Mouse (Mus musculus): Measurements from ENCODE around the gene Mrtfa. TPM values are rescaled to one million over a fixed set of nuclear protein-coding genes. Genes with fewer than 3 reads are reported as not detected.

The Mrtfa gene
- polyA plus RNA-seq, 1 experiment from 2014 or later, result 3.9 TPM

DNA sequence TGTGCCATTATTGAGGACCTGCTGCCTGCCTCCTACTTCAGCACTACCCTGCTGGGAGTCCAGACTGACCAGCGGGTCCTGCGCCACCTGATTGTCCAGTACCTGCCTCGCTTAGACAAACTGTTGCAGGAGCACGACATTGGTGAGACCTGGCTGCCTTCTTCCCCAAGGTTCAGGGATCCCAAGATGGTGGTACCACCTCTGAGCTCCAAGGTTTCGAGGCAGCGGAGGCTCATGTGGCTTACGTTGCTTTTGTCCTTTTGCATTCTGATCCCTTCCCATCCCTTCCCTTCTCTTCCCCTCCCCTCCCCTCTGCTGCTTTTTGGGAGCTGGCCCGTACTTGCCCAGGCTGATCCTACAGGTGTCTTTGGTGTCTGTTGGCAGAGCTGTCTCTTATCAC is 182.7 kb downstream of the Mrtfa start:
- peaks cover 30% of the 10 kb centered on the region for H3K36me3 ChIP-seq

DNA sequence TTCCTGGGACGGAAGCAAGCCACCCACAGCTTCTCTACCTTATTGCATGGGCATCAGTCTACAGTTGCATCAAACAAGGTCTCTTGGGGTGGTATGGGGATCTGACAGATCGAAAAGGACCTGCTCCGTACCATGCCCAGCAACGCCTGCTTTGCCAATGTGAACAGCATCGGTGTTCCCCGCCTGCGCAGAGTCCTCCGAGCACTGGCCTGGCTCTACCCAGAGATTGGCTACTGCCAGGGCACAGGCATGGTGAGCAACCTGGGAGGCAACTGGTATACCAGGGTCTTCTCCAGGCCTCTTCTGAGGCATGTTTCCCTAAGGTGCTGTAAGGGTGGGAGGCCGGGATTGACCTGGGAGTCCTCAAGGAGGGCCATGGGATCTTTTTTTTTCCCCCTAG is 183.2 kb downstream of the Mrtfa start:
- Histone ChIP-seq H3K36me3 (peaks cover 24% of the 10 kb centered on the region), H3K9me3 (replicated peaks) (no peaks in the 10 kb centered on the region), H3K4me2 (no peak overlapping the region), H3K9ac (no peak overlapping the region), H3K27me3 (no peaks in the 10 kb centered on the region), H3K4me3 (replicated peaks) (no peak overlapping the region), H3K27ac (no peak overlapping the region), H3K4me1 (replicated peaks) (0 out of 2 replicates have a peak, but pooled peaks cover 4% of the 10 kb centered on the region)
- no peak for DNase-seq
- ATAC-seq (ENCODE audit: low read depth), result no peak
- WGBS (ENCODE audit: insufficient replicate concordance), result 90% methylated on average over 9 of the region's 9 CpGs

More for the DNA sequence above, 182.7 kb downstream of the Mrtfa start:
- H3K4me2 ChIP-seq, result no peak overlapping the region
- DNase-seq (no peak), ATAC-seq (ENCODE audit: low read depth) (no peak)
- H3K9me3 ChIP-seq (replicated peaks), result no peaks in the 10 kb centered on the region
- WGBS (ENCODE audit: insufficient replicate concordance), result 87% methylated on average over 8 of the region's 8 CpGs
- H3K27me3 ChIP-seq, result no peaks in the 10 kb centered on the region
- H3K9ac ChIP-seq, result no peak overlapping the region
- no peak overlapping the region for H3K4me3 ChIP-seq (replicated peaks)
- no peak overlapping the region for H3K27ac ChIP-seq
- 0 out of 2 replicates have a peak, but pooled peaks cover 3% of the 10 kb centered on the region for H3K4me1 ChIP-seq (replicated peaks)

DNA sequence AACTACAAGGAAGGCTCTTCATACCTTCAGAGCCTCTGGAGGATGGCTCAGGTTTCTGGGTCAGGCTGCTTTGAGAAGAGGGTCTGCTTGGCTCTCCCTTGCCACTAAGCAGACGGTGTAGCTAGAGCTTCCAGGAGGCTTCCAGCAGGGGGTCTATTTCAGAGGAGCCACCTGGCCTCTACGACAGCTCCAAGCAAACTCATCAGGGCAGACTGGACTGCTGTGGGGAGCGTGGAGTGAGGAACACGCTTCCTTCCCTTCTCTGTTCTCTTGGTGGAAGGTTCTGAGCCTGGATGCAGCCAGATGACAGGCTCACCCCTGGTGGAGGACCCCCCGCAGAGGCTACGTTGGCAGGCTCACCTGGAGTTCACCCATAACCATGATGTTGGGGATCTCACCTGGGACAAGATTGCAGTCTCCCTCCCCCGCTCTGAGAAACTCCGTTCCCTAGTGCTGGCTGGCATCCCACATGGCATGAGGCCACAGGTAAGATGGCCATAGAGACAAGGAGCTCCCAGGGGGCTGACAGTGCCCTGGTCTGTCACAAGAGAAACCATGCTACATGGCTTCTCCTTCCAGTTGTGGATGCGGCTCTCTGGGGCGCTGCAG is 184.3 kb downstream of the Mrtfa start:
- ATAC-seq (ENCODE audit: low read depth) (no peak), DNase-seq (no peak)
- Histone ChIP-seq H3K9me3 (replicated peaks) (no peaks in the 10 kb centered on the region), H3K27me3 (no peaks in the 10 kb centered on the region), H3K9ac (no peak overlapping the region), H3K4me1 (replicated peaks) (0 out of 2 replicates have a peak, but pooled peaks cover 4% of the 10 kb centered on the region), H3K4me2 (no peak overlapping the region), H3K4me3 (replicated peaks) (no peak overlapping the region), H3K36me3 (peaks cover 17% of the 10 kb centered on the region), H3K27ac (no peak overlapping the region)
- WGBS (ENCODE audit: insufficient replicate concordance), result 85% methylated on average over 10 of the region's 10 CpGs

DNA sequence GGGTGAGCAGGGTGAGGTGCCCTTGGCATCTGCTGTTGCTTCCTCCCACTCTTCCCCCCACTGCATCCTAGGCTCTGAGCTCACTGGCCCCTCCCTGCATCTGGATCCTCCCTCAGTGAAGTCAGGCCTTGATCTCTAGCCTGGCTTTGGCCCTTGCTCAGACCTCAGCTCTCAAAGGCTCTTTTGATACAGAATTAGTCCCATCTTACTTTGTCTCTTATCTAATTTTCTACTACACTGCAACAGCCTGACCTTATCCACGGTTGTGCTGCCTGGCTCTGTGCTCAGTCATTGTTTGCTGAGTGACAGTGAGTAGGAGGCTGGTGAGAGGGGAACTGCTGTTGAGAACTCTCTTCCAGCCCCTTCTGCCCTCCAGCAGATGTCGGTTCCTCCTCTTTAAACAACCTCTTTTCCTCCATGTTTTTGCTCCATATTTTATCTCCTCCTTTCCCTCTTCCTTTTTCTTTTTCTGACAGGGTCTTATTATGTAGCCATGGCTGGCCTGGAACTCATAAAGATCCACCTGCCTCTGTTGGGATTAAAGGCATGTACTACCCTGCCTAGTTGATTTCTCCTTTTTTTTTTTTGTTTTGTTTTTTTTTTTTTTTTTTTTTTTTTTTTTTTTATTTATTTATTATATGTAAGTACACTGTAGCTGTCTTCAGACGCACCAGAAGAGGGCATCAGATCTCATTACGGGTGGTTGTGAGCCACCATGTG is 190.0 kb downstream of the Mrtfa start:
- H3K4me1 ChIP-seq (replicated peaks), result peaks cover 41% of the 10 kb centered on the region
- no peak overlapping the region for H3K4me2 ChIP-seq
- DNase-seq (no peak), ATAC-seq (ENCODE audit: low read depth) (peak; percentile 65)
- H3K9ac ChIP-seq, result no peak overlapping the region
- H3K27ac ChIP-seq, result 0 out of 2 replicates have a peak overlapping the region, but pooled peaks have one; percentile 26
- no peaks in the 10 kb centered on the region for H3K9me3 ChIP-seq (replicated peaks)
- no peaks in the 10 kb centered on the region for H3K27me3 ChIP-seq
- 28% methylated on average over 3 of the region's 4 CpGs for WGBS (ENCODE audit: insufficient replicate concordance)
- H3K36me3 ChIP-seq, result no peaks in the 10 kb centered on the region
- no peak overlapping the region for H3K4me3 ChIP-seq (replicated peaks)

DNA sequence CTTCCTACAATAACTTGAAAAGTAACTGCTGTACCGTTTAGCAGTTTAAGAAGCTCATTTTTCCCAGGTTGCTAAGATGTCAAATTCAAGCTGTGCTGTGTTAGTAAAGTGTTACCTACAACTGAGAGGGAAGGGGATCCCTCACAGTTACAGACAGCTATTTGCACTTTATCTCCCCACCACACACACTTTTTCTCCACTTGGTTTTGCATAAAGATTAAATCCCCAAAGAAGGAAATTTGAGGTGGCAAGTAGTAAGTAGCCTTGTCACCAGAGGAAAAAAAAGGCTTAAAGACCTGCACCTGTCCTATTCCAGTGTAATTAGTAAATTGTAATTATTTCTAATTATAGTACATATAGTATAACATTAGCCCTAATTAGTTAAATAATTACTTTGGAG is 193.5 kb downstream of the Mrtfa start:
- H3K4me2 ChIP-seq, result no peak overlapping the region
- ATAC-seq (ENCODE audit: low read depth), result no peak
- WGBS (ENCODE audit: insufficient replicate concordance), result 34% methylated on average over 1 of the region's 1 CpGs

DNA sequence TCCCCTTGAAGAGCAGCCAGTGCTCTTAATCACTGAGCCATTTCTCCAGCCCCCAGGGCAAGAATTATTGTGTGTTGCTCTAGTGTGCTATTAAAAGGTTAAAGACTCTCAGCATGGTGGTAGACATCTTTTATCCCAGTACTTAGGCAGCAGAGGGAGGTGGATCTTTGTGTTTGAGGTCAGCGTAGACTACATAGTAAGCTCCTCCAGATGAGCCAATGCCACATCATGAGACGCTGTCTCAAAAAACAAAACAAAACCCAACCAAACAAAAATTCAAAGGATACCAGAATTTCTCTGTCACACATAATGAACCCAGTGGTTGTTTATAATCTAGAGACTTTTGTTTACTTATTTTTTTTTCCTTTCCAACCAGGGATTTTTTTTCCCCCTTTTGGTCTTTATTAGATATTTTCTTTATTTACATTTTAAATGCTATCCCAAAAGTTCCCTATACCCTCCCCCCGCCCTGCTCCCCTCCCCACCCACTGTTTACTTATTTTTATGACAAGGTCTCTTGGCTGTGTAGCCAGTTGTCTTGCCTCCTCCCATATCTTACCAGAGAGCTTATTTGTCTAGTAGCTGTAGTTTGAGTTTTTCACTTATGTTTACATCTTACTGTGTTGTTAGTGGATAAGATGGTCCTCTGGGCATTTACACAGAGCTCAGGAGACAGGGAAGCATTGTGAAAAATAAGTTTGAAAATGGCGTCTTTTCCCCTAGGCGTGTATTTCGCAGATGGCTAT is 194.3 kb downstream of the Mrtfa start:
- Histone ChIP-seq H3K9ac (no peak overlapping the region), H3K27me3 (no peaks in the 10 kb centered on the region), H3K27ac (no peak overlapping the region), H3K4me1 (replicated peaks) (peaks cover 37% of the 10 kb centered on the region), H3K4me2 (no peak overlapping the region), H3K36me3 (no peaks in the 10 kb centered on the region), H3K9me3 (replicated peaks) (no peaks in the 10 kb centered on the region), H3K4me3 (replicated peaks) (no peak overlapping the region)
- ATAC-seq (ENCODE audit: low read depth) (no peak), DNase-seq (no peak)
- WGBS (ENCODE audit: insufficient replicate concordance), result 77% methylated on average over 6 of the region's 6 CpGs

More for the DNA sequence above, 193.5 kb downstream of the Mrtfa start:
- no peak overlapping the region for H3K4me3 ChIP-seq (replicated peaks)
- peaks cover 37% of the 10 kb centered on the region for H3K4me1 ChIP-seq (replicated peaks)
- no peaks in the 10 kb centered on the region for H3K9me3 ChIP-seq (replicated peaks)
- no peak for DNase-seq
- H3K36me3 ChIP-seq, result no peaks in the 10 kb centered on the region
- H3K27ac ChIP-seq, result no peak overlapping the region
- no peaks in the 10 kb centered on the region for H3K27me3 ChIP-seq
- 0 out of 2 replicates have a peak overlapping the region, but pooled peaks have one; percentile 34 for H3K9ac ChIP-seq

DNA sequence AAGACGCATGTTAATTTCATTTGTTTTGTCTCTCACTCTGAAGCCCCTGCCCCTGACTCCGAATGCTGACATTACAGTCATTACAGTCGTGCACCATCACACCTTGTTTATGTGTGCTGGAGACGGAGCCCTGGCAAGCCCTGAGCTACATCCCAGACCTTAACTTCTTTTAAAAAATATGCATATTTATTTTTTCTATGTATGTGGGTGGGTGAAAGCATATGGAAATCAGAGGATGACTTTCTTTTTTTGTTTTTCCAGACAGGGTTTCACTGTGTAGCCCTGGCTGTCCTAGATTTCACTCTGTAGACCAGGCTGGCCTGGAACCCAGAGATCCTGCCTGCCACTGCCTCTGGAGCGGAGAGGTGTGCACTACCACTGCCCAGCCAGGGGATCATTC is 195.6 kb downstream of the Mrtfa start:
- no peak overlapping the region for H3K4me2 ChIP-seq
- peaks cover 29% of the 10 kb centered on the region for H3K4me1 ChIP-seq (replicated peaks)
- H3K9ac ChIP-seq, result no peak overlapping the region
- H3K36me3 ChIP-seq, result no peaks in the 10 kb centered on the region
- ATAC-seq (ENCODE audit: low read depth), result no peak
- no peak overlapping the region for H3K4me3 ChIP-seq (replicated peaks)
- no peak for DNase-seq
- WGBS (ENCODE audit: insufficient replicate concordance), result 80% methylated on average over 5 of the region's 5 CpGs
- H3K27ac ChIP-seq, result no peak overlapping the region
- H3K27me3 ChIP-seq, result no peaks in the 10 kb centered on the region
- H3K9me3 ChIP-seq (replicated peaks), result no peaks in the 10 kb centered on the region

DNA sequence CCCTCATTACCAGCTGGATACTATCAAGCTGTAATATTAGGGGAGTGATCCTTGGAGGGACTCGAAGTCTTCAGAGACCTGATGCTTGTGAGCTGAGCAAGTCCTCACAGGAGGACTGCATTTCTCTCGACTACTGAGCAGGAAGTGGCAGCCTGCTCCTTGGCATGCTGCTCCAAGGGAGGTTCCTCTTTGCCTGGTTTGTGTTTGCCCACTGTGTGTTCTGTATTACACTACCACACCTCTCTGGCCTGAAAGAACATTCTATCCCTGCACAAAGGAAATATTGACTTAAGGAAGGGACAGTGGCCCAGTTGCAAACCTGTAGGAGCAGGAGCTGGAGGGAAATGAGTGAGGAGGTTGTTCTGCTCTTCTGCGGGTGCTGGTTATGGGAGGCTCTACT is 200.8 kb downstream of the Mrtfa start:
- H3K4me2 ChIP-seq, result no peak overlapping the region

DNA sequence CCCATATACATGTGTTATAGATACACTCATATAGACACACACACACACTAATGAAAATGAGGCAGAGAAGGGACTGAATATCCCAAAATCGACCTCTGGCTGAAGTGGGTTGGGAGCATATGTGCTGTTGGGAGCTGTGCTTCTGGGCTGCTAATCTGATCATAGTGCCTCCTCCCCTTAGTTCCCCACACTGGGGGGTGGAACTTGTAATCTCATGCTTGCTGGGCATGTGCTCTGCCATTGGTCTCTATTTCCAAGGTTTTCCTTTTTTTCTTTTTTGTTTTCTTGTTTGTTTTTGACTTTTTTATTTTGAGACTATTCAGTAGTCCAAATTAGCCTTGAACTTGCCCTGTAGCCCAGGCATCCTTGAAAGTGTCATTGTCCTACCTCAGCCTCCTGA is 202.2 kb downstream of the Mrtfa start:
- no peaks in the 10 kb centered on the region for H3K36me3 ChIP-seq
- ATAC-seq (ENCODE audit: low read depth) (peak; percentile 83), DNase-seq (peak; percentile 21)
- no peak overlapping the region for H3K4me3 ChIP-seq (replicated peaks)
- H3K9me3 ChIP-seq (replicated peaks), result no peaks in the 10 kb centered on the region
- no peak overlapping the region for H3K27ac ChIP-seq
- no peak overlapping the region for H3K4me2 ChIP-seq
- peaks cover 21% of the 10 kb centered on the region for H3K4me1 ChIP-seq (replicated peaks)
- no peaks in the 10 kb centered on the region for H3K27me3 ChIP-seq
- WGBS (ENCODE audit: insufficient replicate concordance), result 10% methylated on average over 1 of the region's 1 CpGs
- H3K9ac ChIP-seq, result 0 out of 2 replicates have a peak overlapping the region, but pooled peaks have one; percentile 31

More for the DNA sequence above, 200.8 kb downstream of the Mrtfa start:
- Histone ChIP-seq H3K36me3 (no peaks in the 10 kb centered on the region), H3K4me1 (replicated peaks) (peaks cover 21% of the 10 kb centered on the region), H3K4me3 (replicated peaks) (no peak overlapping the region), H3K9me3 (replicated peaks) (no peaks in the 10 kb centered on the region), H3K27ac (no peak overlapping the region), H3K27me3 (no peaks in the 10 kb centered on the region), H3K9ac (no peak overlapping the region)
- ATAC-seq (ENCODE audit: low read depth), result no peak
- WGBS (ENCODE audit: insufficient replicate concordance), result 50% methylated on average over 3 of the region's 3 CpGs
- DNase-seq, result no peak

DNA sequence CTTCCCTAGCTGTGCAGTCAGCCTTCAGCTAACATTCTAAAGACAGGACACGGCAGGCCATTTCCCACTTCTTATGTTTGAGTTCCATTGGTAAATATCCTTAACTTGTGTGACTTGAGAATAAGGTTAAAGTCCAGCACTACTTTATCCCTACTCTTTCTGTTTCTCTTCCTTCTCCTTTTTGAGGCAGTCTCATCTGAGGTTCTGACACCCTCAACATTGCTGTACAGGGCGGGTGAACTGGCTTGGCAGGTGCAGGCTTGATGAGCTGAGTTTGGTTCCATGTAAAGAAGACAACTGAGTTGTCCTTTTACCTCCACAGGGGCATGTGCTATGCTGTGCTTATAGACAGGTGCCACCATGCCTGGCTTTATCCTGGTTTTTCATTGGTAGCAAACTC is 207.3 kb downstream of the Mrtfa start:
- ATAC-seq (ENCODE audit: low read depth) (no peak), DNase-seq (no peak)
- no peak overlapping the region for H3K9ac ChIP-seq
- peaks cover 43% of the 10 kb centered on the region for H3K4me1 ChIP-seq (replicated peaks)
- H3K9me3 ChIP-seq (replicated peaks), result no peaks in the 10 kb centered on the region
- 74% methylated on average over 2 of the region's 2 CpGs for WGBS (ENCODE audit: insufficient replicate concordance)
- no peaks in the 10 kb centered on the region for H3K27me3 ChIP-seq
- no peaks in the 10 kb centered on the region for H3K36me3 ChIP-seq
- H3K4me3 ChIP-seq (replicated peaks), result no peak overlapping the region
- H3K27ac ChIP-seq, result no peak overlapping the region
- no peak overlapping the region for H3K4me2 ChIP-seq

DNA sequence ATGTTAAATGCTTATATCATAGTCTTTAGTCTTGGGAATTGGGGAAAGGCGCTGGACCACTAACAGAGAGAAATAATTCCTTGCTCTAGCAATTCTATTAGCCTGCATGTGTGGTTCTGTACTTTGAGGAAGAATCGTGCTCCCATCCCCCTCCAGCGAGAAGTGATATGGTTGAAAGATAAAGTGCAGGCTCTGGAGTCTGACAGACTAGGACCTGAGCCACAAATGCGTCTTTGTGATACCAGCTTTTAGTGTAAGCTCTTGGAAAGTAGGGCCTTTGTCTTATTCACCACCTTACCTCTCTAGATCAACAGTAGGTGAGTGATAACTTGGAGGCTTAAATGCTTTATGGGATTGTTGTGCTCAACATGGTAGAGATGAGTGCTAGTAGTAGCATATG is 209.4 kb downstream of the Mrtfa start:
- 0 out of 2 replicates have a peak overlapping the region, but pooled peaks have one; percentile 3 for H3K4me2 ChIP-seq
- 27% methylated on average over 4 of the region's 4 CpGs for WGBS (ENCODE audit: insufficient replicate concordance)
- peak; percentile 70 for ATAC-seq (ENCODE audit: low read depth)

More for the DNA sequence above, 209.4 kb downstream of the Mrtfa start:
- H3K9me3 ChIP-seq (replicated peaks), result no peaks in the 10 kb centered on the region
- peaks cover 46% of the 10 kb centered on the region for H3K4me1 ChIP-seq (replicated peaks)
- H3K27ac ChIP-seq, result no peak overlapping the region
- no peaks in the 10 kb centered on the region for H3K27me3 ChIP-seq
- no peak overlapping the region for H3K4me3 ChIP-seq (replicated peaks)
- DNase-seq, result peak; percentile 33
- no peak overlapping the region for H3K9ac ChIP-seq
- H3K36me3 ChIP-seq, result no peaks in the 10 kb centered on the region
